Comparison of ENCODE assay signal across 9 mouse cellular contexts in genomic region chr7:28440739-28441138, GRCm38 (mm10). TPM values are rescaled to one million over a fixed set of nuclear protein-coding genes. Genes with fewer than 3 reads are reported as not detected.
DNase-seq lines count a peak whose midpoint lies in the region; ATAC-seq and TF ChIP-seq lines count a peak whose summit lies in the region.
"Had no signal": no experiment of that assay in that cellular context is flagged by ENCODE, and none has a peak within 500 bp of the region (broad histone marks: within the 10 kb centered on the region; RNA-seq: fewer than 3 reads in every experiment).

No protein-coding gene starts in this region.

- 0 out of 2 replicates have a peak, but pooled peaks cover 3% of the 10 kb centered on the region for H3K4me1 ChIP-seq in kidney, embryonic 14.5 days (ENCODE audit: control insufficient read depth, insufficient read depth, low read length)
- H3K4me1 ChIP-seq in lung, embryonic 14.5 days (ENCODE audit: insufficient read depth), result no peaks in the 10 kb centered on the region
- peaks cover 5% of the 10 kb centered on the region; the same call in 1 of the 2 replicates for H3K4me1 ChIP-seq in stomach, embryonic 15.5 days
- H3K4me1 ChIP-seq in midbrain, embryonic 14.5 days (ENCODE audit: control insufficient read depth, insufficient read depth, low read length), result no peaks in the 10 kb centered on the region

- H3K9me3 ChIP-seq in kidney, embryonic 14.5 days (ENCODE audit: control insufficient read depth, low read length), result no peaks in the 10 kb centered on the region
- H3K9me3 ChIP-seq in lung, embryonic 14.5 days (ENCODE audit: low read depth, low read length), result no peaks in the 10 kb centered on the region
- H3K9me3 ChIP-seq in stomach, embryonic 15.5 days, result no peaks in the 10 kb centered on the region
- no peaks in the 10 kb centered on the region for H3K9me3 ChIP-seq in midbrain, embryonic 14.5 days (ENCODE audit: control insufficient read depth, low read length)
- H3K9me3 ChIP-seq: midbrain, embryonic 12.5 days had no signal

- DNase-seq in kidney, adult 18-20 months, result peak; percentile 23
- DNase-seq in heart, postnatal 14 days, result peak; percentile 21 to 28
- DNase-seq in lung, embryonic 14.5 days, result peak; percentile 60
- no peak for DNase-seq in midbrain, embryonic 14.5 days
- no peak for DNase-seq in ovary, postnatal 10 days (ENCODE audit: low spot score)

- no peak for TF ChIP-seq CTCF in lung, embryonic 14.5 days (IDR thresholded peaks at IDR 0.05; ENCODE audit: low read depth)

- WGBS in kidney, embryonic 14.5 days, result 63% methylated on average over 2 of the region's 2 CpGs
- WGBS in lung, embryonic 14.5 days, result 43% methylated on average over 2 of the region's 2 CpGs
- WGBS in stomach, embryonic 15.5 days, result 40% methylated on average over 2 of the region's 2 CpGs
- WGBS in midbrain, embryonic 14.5 days, result 60% methylated on average over 2 of the region's 2 CpGs

- no peak overlapping the region for H3K4me2 ChIP-seq in kidney, embryonic 14.5 days (replicated peaks; ENCODE audit: low read depth, low read length)
- peak overlapping the region; percentile 29; the same call in 1 of the 2 replicates for H3K4me2 ChIP-seq in lung, embryonic 14.5 days
- H3K4me2 ChIP-seq in stomach, embryonic 15.5 days, result 0 out of 2 replicates have a peak overlapping the region, but pooled peaks have one; percentile 8
- no peak overlapping the region for H3K4me2 ChIP-seq in midbrain, embryonic 14.5 days (ENCODE audit: low read length)
- H3K4me2 ChIP-seq: midbrain, embryonic 12.5 days had no signal

- intact Hi-C loops in heart, postnatal 14 days (cut with DNase I), result no loop called here

- no peak overlapping the region for H3K27ac ChIP-seq in kidney, embryonic 14.5 days (ENCODE audit: low read depth, low read length)
- peak overlapping the region; percentile 63; the same call in 1 of the 2 replicates for H3K27ac ChIP-seq in lung, embryonic 14.5 days (ENCODE audit: low read depth)
- H3K27ac ChIP-seq in stomach, embryonic 15.5 days, result no peak overlapping the region
- no peak overlapping the region for H3K27ac ChIP-seq in midbrain, embryonic 14.5 days (replicated peaks; ENCODE audit: low read depth, low read length)
- H3K27ac ChIP-seq: midbrain, embryonic 12.5 days had no signal

- H3K9ac ChIP-seq in kidney, embryonic 14.5 days (ENCODE audit: low read depth, low read length), result no peak overlapping the region
- no peak overlapping the region; the same call in 1 of the 2 replicates for H3K9ac ChIP-seq in lung, embryonic 14.5 days
- no peak overlapping the region for H3K9ac ChIP-seq in stomach, embryonic 15.5 days
- H3K9ac ChIP-seq in midbrain, embryonic 14.5 days (replicated peaks; ENCODE audit: low read length), result no peak overlapping the region
- H3K9ac ChIP-seq: midbrain, embryonic 12.5 days had no signal

- H3K4me3 ChIP-seq in kidney, embryonic 14.5 days (ENCODE audit: low read length), result no peak overlapping the region
- H3K4me3 ChIP-seq in lung, embryonic 14.5 days (ENCODE audit: low read depth, low read length), result 0 out of 2 replicates have a peak overlapping the region, but pooled peaks have one; percentile 9
- no peak overlapping the region for H3K4me3 ChIP-seq in stomach, embryonic 15.5 days (replicated peaks)
- H3K4me3 ChIP-seq in midbrain, embryonic 14.5 days (replicated peaks; ENCODE audit: low read depth, low read length), result no peak overlapping the region
- H3K4me3 ChIP-seq: midbrain, embryonic 12.5 days had no signal

- H3K36me3 ChIP-seq in kidney, embryonic 14.5 days (ENCODE audit: control insufficient read depth, insufficient read depth, low read length), result no peaks in the 10 kb centered on the region
- H3K36me3 ChIP-seq in lung, embryonic 14.5 days (ENCODE audit: insufficient read depth), result no peaks in the 10 kb centered on the region
- no peaks in the 10 kb centered on the region for H3K36me3 ChIP-seq in stomach, embryonic 15.5 days
- no peaks in the 10 kb centered on the region for H3K36me3 ChIP-seq in midbrain, embryonic 14.5 days (ENCODE audit: control insufficient read depth, insufficient read depth, low read length)
- H3K36me3 ChIP-seq: midbrain, embryonic 12.5 days had no signal

- ATAC-seq in kidney, embryonic 14.5 days (ENCODE audit: low FRiP score, low TSS enrichment), result no peak
- no peak for ATAC-seq in lung, embryonic 14.5 days (ENCODE audit: insufficient read depth)
- no peak for ATAC-seq in stomach, embryonic 15.5 days (ENCODE audit: insufficient read depth, low FRiP score, low read depth)
- no peak for ATAC-seq in midbrain, embryonic 14.5 days (ENCODE audit: low FRiP score, low TSS enrichment)
- no peak for ATAC-seq in cerebellum, adult (ENCODE audit: insufficient number of reproducible peaks, low FRiP score, low TSS enrichment)

- no peaks in the 10 kb centered on the region for H3K27me3 ChIP-seq in kidney, embryonic 14.5 days (ENCODE audit: control insufficient read depth, insufficient read depth, low read length)
- H3K27me3 ChIP-seq in lung, embryonic 14.5 days (ENCODE audit: insufficient read depth, low read length), result no peaks in the 10 kb centered on the region
- no peaks in the 10 kb centered on the region for H3K27me3 ChIP-seq in stomach, embryonic 15.5 days (replicated peaks)
- 0 out of 2 replicates have a peak, but pooled peaks cover under 1% of the 10 kb centered on the region for H3K27me3 ChIP-seq in midbrain, embryonic 14.5 days (ENCODE audit: control insufficient read depth, insufficient read depth, low read length)

RNA-seq across cellular contexts. Expression of gene Gmfg, which starts 3.5 kb away (rescaled TPM):
- polyA plus RNA-seq in kidney, embryonic 14.5 days (2014; fragmentation: Nextera tagmentation; extraction: Ambion mirVana), result 11.8 and 17.9 TPM in 2 replicates
- 10 to 100 TPM in 1 of 2 experiments, 1 to 10 TPM in 1; 8.1 to 18.8 TPM for total RNA-seq in heart, postnatal 14 days (2021)
- polyA plus RNA-seq in lung, embryonic 14.5 days (2014; fragmentation: Nextera tagmentation; extraction: Ambion mirVana), result 30.5 and 37.0 TPM in 2 replicates
- polyA plus RNA-seq in stomach, embryonic 15.5 days (2015; fragmentation: Nextera tagmentation; extraction: Ambion mirVana), result 21.0 and 23.5 TPM in 2 replicates
- polyA plus RNA-seq in midbrain, embryonic 14.5 days (2014; fragmentation: Nextera tagmentation; extraction: Ambion mirVana), result 1.7 and 5.1 TPM in 2 replicates

RNA-seq across cellular contexts. Expression of gene Lrfn1, which starts 11.0 kb away (rescaled TPM):
- 3.2 and 4.9 TPM in 2 replicates for polyA plus RNA-seq in kidney, embryonic 14.5 days (2014; fragmentation: Nextera tagmentation; extraction: Ambion mirVana)
- total RNA-seq in heart, postnatal 14 days (2021), result 1 to 10 TPM in 1 of 2 experiments, under 1 TPM in 1; 0.69 to 1.1 TPM
- polyA plus RNA-seq in lung, embryonic 14.5 days (2014; fragmentation: Nextera tagmentation; extraction: Ambion mirVana), result 4.4 and 6.6 TPM in 2 replicates
- polyA plus RNA-seq in stomach, embryonic 15.5 days (2015; fragmentation: Nextera tagmentation; extraction: Ambion mirVana), result 3.0 and 3.5 TPM in 2 replicates
- polyA plus RNA-seq in midbrain, embryonic 14.5 days (2014; fragmentation: Nextera tagmentation; extraction: Ambion mirVana), result 18.3 and 19.9 TPM in 2 replicates

RNA-seq across cellular contexts. Expression of gene Paf1, which starts 48.0 kb away (rescaled TPM):
- polyA plus RNA-seq in kidney, embryonic 14.5 days (2014; fragmentation: Nextera tagmentation; extraction: Ambion mirVana), result 68.4 and 82.1 TPM in 2 replicates
- 10 to 100 TPM; 46.2 to 47.7 TPM for total RNA-seq in heart, postnatal 14 days (2021)
- polyA plus RNA-seq in lung, embryonic 14.5 days (2014; fragmentation: Nextera tagmentation; extraction: Ambion mirVana), result 73.1 and 75.4 TPM in 2 replicates
- 76.5 and 79.0 TPM in 2 replicates for polyA plus RNA-seq in stomach, embryonic 15.5 days (2015; fragmentation: Nextera tagmentation; extraction: Ambion mirVana)
- 78.0 and 81.9 TPM in 2 replicates for polyA plus RNA-seq in midbrain, embryonic 14.5 days (2014; fragmentation: Nextera tagmentation; extraction: Ambion mirVana)

RNA-seq across cellular contexts. Expression of gene Med29, which starts 48.2 kb away (rescaled TPM):
- polyA plus RNA-seq in kidney, embryonic 14.5 days (2014; fragmentation: Nextera tagmentation; extraction: Ambion mirVana), result 54.5 and 68.8 TPM in 2 replicates
- total RNA-seq in heart, postnatal 14 days (2021), result 10 to 100 TPM; 18.4 to 19.9 TPM
- polyA plus RNA-seq in lung, embryonic 14.5 days (2014; fragmentation: Nextera tagmentation; extraction: Ambion mirVana), result 45.9 and 49.1 TPM in 2 replicates
- 44.8 and 47.4 TPM in 2 replicates for polyA plus RNA-seq in stomach, embryonic 15.5 days (2015; fragmentation: Nextera tagmentation; extraction: Ambion mirVana)
- 38.3 and 47.9 TPM in 2 replicates for polyA plus RNA-seq in midbrain, embryonic 14.5 days (2014; fragmentation: Nextera tagmentation; extraction: Ambion mirVana)

Comparison
In these comparisons a context has a peak if more than half of its experiments do, and no peak if none do; other contexts are left out.
1. DNase-seq: peak in kidney, adult 18-20 months (single experiment), heart, postnatal 14 days (2 of 2) and lung, embryonic 14.5 days (single experiment); none in midbrain, embryonic 14.5 days (single experiment) and ovary, postnatal 10 days (single experiment).
2. H3K4me2 ChIP-seq: peak in lung, embryonic 14.5 days (single experiment) and stomach, embryonic 15.5 days (single experiment); none in kidney, embryonic 14.5 days (single experiment) and midbrain, embryonic 14.5 days (single experiment).